Mouse (Mus musculus) heart, embryonic 16.5 days (tissue): ENCODE results near the gene Clstn1. TPM values are rescaled to one million over a fixed set of nuclear protein-coding genes. Genes with fewer than 3 reads are reported as not detected.

Experiments
- ATAC-seq: fragments of 200-750 bp; cut with Nextera tagmentation; replicated peaks from 2 replicates; pipeline ENCODE4 v1.8.0; 2017; ENCODE audit warnings: moderate number of reproducible peaks; ENCODE audit not compliant: insufficient read depth, low FRiP score; ENCODE audit errors: extremely low read depth
- H3K27ac ChIP-seq: fragments of 300-500 bp; sonication (generic); 2 replicates; pipeline ENCODE4 v1.5.1; 2014; ENCODE audit warnings: mild to moderate bottlenecking, low read length, control low read depth, moderate library complexity
- H3K27me3 ChIP-seq: fragments of 300-500 bp; sonication (generic); 2 replicates; pipeline ENCODE4 v1.6.1; 2014; ENCODE audit warnings: low read length, mixed read lengths; ENCODE audit not compliant: control insufficient read depth, insufficient read depth
- H3K36me3 ChIP-seq: fragments of 300-500 bp; sonication (generic); 2 replicates; pipeline ENCODE4 v1.6.1; 2014; ENCODE audit not compliant: control insufficient read depth, insufficient read depth
- H3K4me1 ChIP-seq: fragments of 300-500 bp; sonication (generic); 2 replicates; pipeline ENCODE4 v1.6.1; 2014; ENCODE audit warnings: low read length, mixed read lengths; ENCODE audit not compliant: control insufficient read depth, insufficient read depth
- H3K4me2 ChIP-seq: fragments of 300-500 bp; sonication (generic); 2 replicates; pipeline ENCODE4 v1.6.1; 2014; ENCODE audit warnings: low read depth, mild to moderate bottlenecking, control low read depth, low read length
- H3K4me3 ChIP-seq: fragments of 300-500 bp; sonication (generic); 2 replicates; pipeline ENCODE4 v1.5.1; 2014; ENCODE audit warnings: mild to moderate bottlenecking, control low read depth, low read length
- H3K9ac ChIP-seq: fragments of 300-500 bp; sonication (generic); 2 replicates; pipeline ENCODE4 v1.6.1; 2014; ENCODE audit warnings: low read length, control low read depth
- H3K9me3 ChIP-seq: fragments of 300-500 bp; sonication (generic); replicated peaks from 2 replicates; pipeline ENCODE4 v1.6.1; 2016; ENCODE audit warnings: low read length; ENCODE audit not compliant: control insufficient read depth
- WGBS: fragments of 180-500 bp; shearing (Covaris S2); extraction: QIAGEN DNeasy Blood & Tissue Kit; methylation state at CpG from one replicate; pipeline ENCODE4 v1.1.7; 2014; 5-methylcytosine and 5-hydroxymethylcytosine counted together
- polyA plus RNA-seq: library from polyadenylated mRNA; unstranded; fragments of >200 nt; fragmentation: Nextera tagmentation; extraction: Ambion mirVana; gene quantifications from 2 replicates; pipeline ENCODE4 v1.2.1, GENCODE M21; 2015

Gene Clstn1
- polyA plus RNA-seq, 1 experiment from 2014 or later, result 6.7 TPM

- Histone ChIP-seq H3K4me3 (no peak overlapping the region), H3K9me3 (no peaks in the 10 kb centered on the region), H3K27me3 (no peaks in the 10 kb centered on the region), H3K27ac (no peak overlapping the region), H3K4me1 (no peaks in the 10 kb centered on the region), H3K4me2 (no peak overlapping the region), H3K36me3 (no peaks in the 10 kb centered on the region), H3K9ac (no peak overlapping the region)
- WGBS, result 79% methylated on average over 14 of the region's 14 CpGs
- no peak for ATAC-seq
These were observed 75.8 kb downstream of the Clstn1 start for GRCm38 (mm10) chr4:149661967-149662589.

- no peak for ATAC-seq
- 70% methylated on average over 7 of the region's 7 CpGs for WGBS
- no peak overlapping the region for H3K9ac ChIP-seq
These were observed 77.7 kb downstream of the Clstn1 start for GRCm38 (mm10) chr4:149663849-149664503.

GRCm38 (mm10) chr4:149665016-149665691, 78.9 kb downstream of the Clstn1 start:
- no peaks in the 10 kb centered on the region for H3K36me3 ChIP-seq
- WGBS, result 70% methylated on average over 6 of the region's 6 CpGs
- H3K9ac ChIP-seq, result no peak overlapping the region
- H3K9me3 ChIP-seq, result no peaks in the 10 kb centered on the region
- ATAC-seq, result no peak
- H3K4me3 ChIP-seq, result no peak overlapping the region
- no peaks in the 10 kb centered on the region for H3K4me1 ChIP-seq
- no peaks in the 10 kb centered on the region for H3K27me3 ChIP-seq
- no peak overlapping the region for H3K4me2 ChIP-seq
- H3K27ac ChIP-seq, result no peak overlapping the region

More at GRCm38 (mm10) chr4:149663849-149664503, 77.7 kb downstream of the Clstn1 start:
- no peaks in the 10 kb centered on the region for H3K4me1 ChIP-seq
- H3K27me3 ChIP-seq, result no peaks in the 10 kb centered on the region
- H3K9me3 ChIP-seq, result no peaks in the 10 kb centered on the region
- H3K4me2 ChIP-seq, result no peak overlapping the region
- no peak overlapping the region for H3K4me3 ChIP-seq
- H3K36me3 ChIP-seq, result no peaks in the 10 kb centered on the region
- no peak overlapping the region for H3K27ac ChIP-seq

GRCm38 (mm10) chr4:149665692-149666090, 79.4 kb downstream of the Clstn1 start:
- ATAC-seq, result no peak
- 84% methylated on average over 6 of the region's 6 CpGs for WGBS
- H3K9ac ChIP-seq, result no peak overlapping the region

GRCm38 (mm10) chr4:149671175-149671574, 84.9 kb downstream of the Clstn1 start:
- H3K27ac ChIP-seq, result no peak overlapping the region
- WGBS, result 91% methylated on average over 6 of the region's 6 CpGs

More at GRCm38 (mm10) chr4:149665692-149666090, 79.4 kb downstream of the Clstn1 start:
- Histone ChIP-seq H3K4me3 (no peak overlapping the region), H3K4me2 (no peak overlapping the region), H3K27ac (no peak overlapping the region), H3K36me3 (no peaks in the 10 kb centered on the region), H3K9me3 (no peaks in the 10 kb centered on the region), H3K27me3 (no peaks in the 10 kb centered on the region), H3K4me1 (no peaks in the 10 kb centered on the region)

GRCm38 (mm10) chr4:149672747-149673146, 86.5 kb downstream of the Clstn1 start:
- Histone ChIP-seq H3K27me3 (peaks cover 9% of the 10 kb centered on the region; the same call in 1 of the 2 replicates), H3K9me3 (peaks cover 5% of the 10 kb centered on the region; the same call in 1 of the 2 replicates), H3K27ac (no peak overlapping the region), H3K36me3 (no peaks in the 10 kb centered on the region), H3K4me1 (peaks cover 8% of the 10 kb centered on the region), H3K4me3 (no peak overlapping the region), H3K9ac (no peak overlapping the region), H3K4me2 (no peak overlapping the region)
- no peak for ATAC-seq
- WGBS, result 87% methylated on average over 5 of the region's 5 CpGs

More at GRCm38 (mm10) chr4:149671175-149671574, 84.9 kb downstream of the Clstn1 start:
- H3K4me3 ChIP-seq, result no peak overlapping the region
- peaks cover 5% of the 10 kb centered on the region; the same call in 1 of the 2 replicates for H3K9me3 ChIP-seq
- H3K4me1 ChIP-seq, result peaks cover 5% of the 10 kb centered on the region
- H3K4me2 ChIP-seq, result no peak overlapping the region
- H3K27me3 ChIP-seq, result peaks cover 9% of the 10 kb centered on the region; the same call in 1 of the 2 replicates
- no peaks in the 10 kb centered on the region for H3K36me3 ChIP-seq
- ATAC-seq, result no peak
- no peak overlapping the region for H3K9ac ChIP-seq

GRCm38 (mm10) chr4:149674814-149675377, 88.6 kb downstream of the Clstn1 start:
- Histone ChIP-seq H3K27me3 (peaks cover 9% of the 10 kb centered on the region; the same call in 1 of the 2 replicates), H3K36me3 (no peaks in the 10 kb centered on the region)
- WGBS, result 20% methylated on average over 8 of the region's 8 CpGs

GRCm38 (mm10) chr4:149675378-149676261, 89.4 kb downstream of the Clstn1 start:
- Histone ChIP-seq H3K4me3 (peak overlapping the region; percentile 73), H3K4me2 (peak overlapping the region; percentile 89), H3K27ac (no peak overlapping the region), H3K36me3 (no peaks in the 10 kb centered on the region), H3K4me1 (peaks cover 8% of the 10 kb centered on the region), H3K9me3 (peaks cover 5% of the 10 kb centered on the region; the same call in 1 of the 2 replicates), H3K27me3 (peaks cover 9% of the 10 kb centered on the region; the same call in 1 of the 2 replicates), H3K9ac (peak overlapping the region; percentile 70)
- WGBS, result 5% methylated on average over 57 of the region's 60 CpGs
- peak; percentile 92 for ATAC-seq

More at GRCm38 (mm10) chr4:149674814-149675377, 88.6 kb downstream of the Clstn1 start:
- Histone ChIP-seq H3K27ac (no peak overlapping the region), H3K4me1 (peaks cover 8% of the 10 kb centered on the region), H3K9ac (peak overlapping the region; percentile 70), H3K9me3 (peaks cover 5% of the 10 kb centered on the region; the same call in 1 of the 2 replicates), H3K4me3 (peak overlapping the region; percentile 73), H3K4me2 (peak overlapping the region; percentile 89)
- ATAC-seq, result no peak
